Mouse (Mus musculus) G1E (cell line): ENCODE data around the gene Atf7.

ENCODE experiments used
- CTCF ChIP-seq: IDR thresholded peaks from 2 replicates; pipeline ENCODE4 v1.5.1; 2012; ENCODE audit warnings: low read depth, low read length, inconsistent platforms, mixed read lengths
- GATA1 ChIP-seq: IDR thresholded peaks from 2 replicates; pipeline ENCODE4 v1.6.1; 2012; ENCODE audit warnings: borderline replicate concordance, low read length, inconsistent platforms, mixed read lengths
- POLR2AphosphoS5 ChIP-seq: IDR thresholded peaks from 2 replicates; pipeline ENCODE4 v1.6.1; 2012; ENCODE audit warnings: low read depth, low read length, inconsistent platforms; ENCODE audit not compliant: insufficient replicate concordance
- TAL1 ChIP-seq: conservative IDR thresholded peaks from 2 replicates; pipeline ENCODE4 v1.6.1; 2012; ENCODE audit warnings: low read depth, low read length, inconsistent platforms, mixed read lengths

DNA sequence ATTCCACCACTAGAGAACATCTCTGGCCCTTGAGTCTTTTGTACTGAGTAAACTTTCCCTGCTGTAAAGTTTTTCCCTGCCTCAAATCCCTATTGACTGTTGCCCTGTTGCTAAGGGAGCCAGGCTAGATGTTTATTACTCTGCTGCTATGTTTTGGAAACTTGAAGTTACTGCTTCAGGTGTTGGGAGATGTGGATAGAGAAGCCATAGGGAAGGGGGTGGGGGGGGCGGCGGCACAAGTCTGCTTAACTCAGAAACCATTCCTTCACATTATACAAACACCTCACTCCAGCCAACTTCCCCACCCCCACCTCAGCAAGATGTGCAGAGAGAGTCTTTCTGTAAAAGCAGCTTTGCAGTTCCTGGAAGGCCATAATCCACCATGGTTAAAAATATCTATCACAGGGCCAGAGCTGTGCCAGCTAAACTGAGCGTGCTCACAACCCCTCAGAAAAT lies 32.7 kb upstream of the Atf7 start:
- no peak for TF ChIP-seq TAL1
- no peak for TF ChIP-seq CTCF
- TF ChIP-seq GATA1: no peak
- TF ChIP-seq POLR2AphosphoS5: no peak
